ENCODE assay signal across 17 mouse cellular contexts in the genomic region with DNA sequence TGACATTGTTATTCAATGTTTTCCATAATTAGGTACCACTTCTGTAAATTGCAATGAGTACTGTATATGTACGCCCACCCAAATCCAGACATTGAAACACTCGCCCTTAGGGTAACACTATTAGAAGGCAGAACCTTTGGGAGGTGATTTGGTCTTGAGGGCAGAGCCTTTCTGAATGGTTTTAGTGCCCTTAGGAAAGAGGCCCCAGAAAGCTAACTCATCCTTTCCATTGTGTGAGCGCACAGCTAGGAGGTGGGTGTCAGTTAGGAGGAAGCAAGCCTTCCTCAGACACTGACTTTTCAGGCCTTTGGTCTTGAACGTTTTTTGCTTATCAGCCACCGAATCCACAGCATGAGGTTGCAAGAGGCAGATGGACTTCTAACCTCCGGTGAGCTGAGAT.
"Had no signal": no experiment of that assay in that cellular context is flagged by ENCODE, and none has a peak within 500 bp of the region (broad histone marks: within the 10 kb centered on the region; RNA-seq: fewer than 3 reads in every experiment).

No protein-coding gene starts in this region.

- DNase-seq: retina, postnatal 1 day; right cerebral cortex, adult 18-20 months; right cerebral cortex, postnatal 14 days; right cerebral cortex, postnatal 25 days; right cerebral cortex, postnatal 4 days; spleen, adult 18-20 months; thymus, adult 18-20 months; thymus, adult 2 months; thymus, postnatal 14 days; thymus, postnatal 25 days; thymus, postnatal 36 days; thymus, postnatal 4 days had no signal

- H3K4me2 ChIP-seq: neural tube, embryonic 12.5 days; neural tube, embryonic 13.5 days; neural tube, embryonic 15.5 days; stomach, embryonic 15.5 days had no signal

- H3K27ac ChIP-seq: neural tube, embryonic 12.5 days; neural tube, embryonic 13.5 days; neural tube, embryonic 15.5 days; stomach, embryonic 15.5 days; stomach, postnatal 0 days had no signal

- H3K27me3 ChIP-seq: neural tube, embryonic 12.5 days; neural tube, embryonic 13.5 days; neural tube, embryonic 15.5 days; stomach, embryonic 15.5 days had no signal

- H3K4me3 ChIP-seq: neural tube, embryonic 12.5 days; neural tube, embryonic 13.5 days; neural tube, embryonic 15.5 days; stomach, embryonic 15.5 days had no signal

- H3K36me3 ChIP-seq: neural tube, embryonic 12.5 days; neural tube, embryonic 13.5 days; neural tube, embryonic 15.5 days; stomach, embryonic 15.5 days had no signal

- H3K9ac ChIP-seq: neural tube, embryonic 12.5 days; neural tube, embryonic 13.5 days; neural tube, embryonic 15.5 days; stomach, embryonic 15.5 days had no signal

- H3K9me3 ChIP-seq: neural tube, embryonic 12.5 days; neural tube, embryonic 13.5 days; neural tube, embryonic 15.5 days; stomach, embryonic 15.5 days had no signal
